Mouse (Mus musculus) sigmoid colon, adult 10 weeks (tissue): ENCODE data around the gene Vmn2r72. TPM values are rescaled to one million over a fixed set of nuclear protein-coding genes. Genes with fewer than 3 reads are reported as not detected.

ENCODE experiments used
- polyA plus RNA-seq: library from polyadenylated mRNA; stranded (reverse); fragments of 350-450 nt; fragmentation: Illumina TruSeq; extraction: RNeasy Lipid Tissue Mini Kit (QIAGEN cat#74804); gene quantifications from one replicate; pipeline ENCODE4 v1.2.3, GENCODE M21; 2014; ENCODE audit warnings: low read depth, low replicate concordance

The Vmn2r72 gene
- not detected for polyA plus RNA-seq

DNA sequence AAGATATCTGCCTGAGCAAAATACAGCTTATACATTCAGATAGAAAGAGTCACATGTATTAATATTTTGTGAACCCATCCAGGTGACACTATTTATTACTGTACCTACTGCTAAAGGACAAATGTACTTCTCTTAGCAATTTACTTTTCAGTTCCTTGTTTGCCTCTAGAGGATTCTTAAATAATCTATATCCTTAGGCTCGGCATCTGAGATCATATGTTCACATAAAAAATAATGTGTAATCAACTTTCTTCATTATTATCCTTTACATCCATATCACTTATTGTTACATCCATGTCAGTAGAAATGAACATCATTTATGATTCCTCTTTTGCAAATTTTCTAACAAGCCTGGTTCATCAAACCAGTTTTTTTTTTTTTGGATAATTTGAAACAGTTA is at the start of gene Vmn2r72:
Vmn2r72 (minus strand) TSS at position 101 of the 400 bp plus-strand sequence.

Other genes with a start within 250 kb of the Vmn2r72 start
- not detected for gene Vmn2r71, start 192.0 kb downstream of the Vmn2r72 start, polyA plus RNA-seq
- gene Vmn2r70, start 185.9 kb downstream of the Vmn2r72 start, polyA plus RNA-seq = not detected
- gene Vmn2r73, start 121.2 kb upstream of the Vmn2r72 start, polyA plus RNA-seq = not detected
- not detected for gene Vmn2r74, start 206.5 kb upstream of the Vmn2r72 start, polyA plus RNA-seq